Mouse (Mus musculus) olfactory bulb, adult 2 months (tissue): ENCODE measurements around the gene Usf3. TPM values are rescaled to one million over a fixed set of nuclear protein-coding genes. Genes with fewer than 3 reads are reported as not detected.

Experiments used
- H3K27ac ChIP-seq: fragments of 200-500 bp; 2 replicates; pipeline ENCODE4 v1.5.1; 2012; ENCODE audit warnings: low read depth, low read length; ENCODE audit not compliant: insufficient read depth
- H3K4me1 ChIP-seq: fragments of 200-500 bp; 2 replicates; pipeline ENCODE4 v1.6.1; 2012; ENCODE audit warnings: low read length; ENCODE audit not compliant: control insufficient read depth, insufficient read depth
- H3K4me3 ChIP-seq: fragments of 200-500 bp; 2 replicates; pipeline ENCODE4 v1.5.1; 2012; ENCODE audit warnings: mild to moderate bottlenecking, low read depth, low read length, moderate library complexity; ENCODE audit not compliant: insufficient read depth
- CTCF ChIP-seq: fragments of 200-500 bp; IDR thresholded peaks from 2 replicates; pipeline ENCODE4 v1.5.1; 2012; ENCODE audit warnings: low read depth, mild to moderate bottlenecking, low read length, moderate library complexity; ENCODE audit not compliant: insufficient read depth
- POLR2A ChIP-seq: fragments of 200-500 bp; IDR thresholded peaks from 2 replicates; pipeline ENCODE4 v1.6.1; 2012; ENCODE audit warnings: mild to moderate bottlenecking, low read depth, low read length, moderate library complexity; ENCODE audit not compliant: insufficient read depth
- WGBS: fragments of 180-500 bp; shearing (Covaris S2); methylation state at CpG from one replicate; pipeline ENCODE4 v1.1.7; 2018; 5-methylcytosine and 5-hydroxymethylcytosine counted together
- polyA plus RNA-seq: library from polyadenylated mRNA; stranded (reverse); fragments of >200 nt; gene quantifications from 2 replicates; pipeline ENCODE4 v1.2.4, GENCODE M21; 2012; ENCODE audit warnings: low replicate concordance; ENCODE audit not compliant: missing spikeins, insufficient read depth, insufficient read length

The Usf3 gene
- polyA plus RNA-seq, 1 experiment: not detected

DNA sequence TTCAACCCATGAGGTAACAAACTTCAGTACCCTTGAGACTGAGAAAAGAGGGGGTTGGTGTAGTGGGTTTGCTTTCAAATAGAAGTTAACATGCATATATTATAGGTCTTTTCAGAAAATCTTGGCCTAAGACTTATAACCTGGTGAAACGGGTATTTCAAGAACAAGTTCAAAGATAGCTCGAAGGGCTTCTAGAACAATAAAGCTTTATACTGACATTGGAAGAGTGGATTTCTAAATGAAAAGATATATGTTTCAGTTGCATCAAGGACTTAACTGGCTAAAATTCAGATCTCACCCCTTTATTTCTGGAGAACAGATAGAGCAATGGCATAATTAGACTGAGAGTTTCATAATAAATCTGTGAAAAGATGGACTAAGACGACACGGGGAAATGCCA lies 4.1 kb upstream of the Usf3 start:
- Histone ChIP-seq H3K27ac (no peak overlapping the region), H3K4me3 (no peak overlapping the region), H3K4me1 (no peaks in the 10 kb centered on the region)
- TF ChIP-seq CTCF: no peak
- TF ChIP-seq POLR2A: no peak
- WGBS: 80% methylated on average over 4 of the region's 4 CpGs

DNA sequence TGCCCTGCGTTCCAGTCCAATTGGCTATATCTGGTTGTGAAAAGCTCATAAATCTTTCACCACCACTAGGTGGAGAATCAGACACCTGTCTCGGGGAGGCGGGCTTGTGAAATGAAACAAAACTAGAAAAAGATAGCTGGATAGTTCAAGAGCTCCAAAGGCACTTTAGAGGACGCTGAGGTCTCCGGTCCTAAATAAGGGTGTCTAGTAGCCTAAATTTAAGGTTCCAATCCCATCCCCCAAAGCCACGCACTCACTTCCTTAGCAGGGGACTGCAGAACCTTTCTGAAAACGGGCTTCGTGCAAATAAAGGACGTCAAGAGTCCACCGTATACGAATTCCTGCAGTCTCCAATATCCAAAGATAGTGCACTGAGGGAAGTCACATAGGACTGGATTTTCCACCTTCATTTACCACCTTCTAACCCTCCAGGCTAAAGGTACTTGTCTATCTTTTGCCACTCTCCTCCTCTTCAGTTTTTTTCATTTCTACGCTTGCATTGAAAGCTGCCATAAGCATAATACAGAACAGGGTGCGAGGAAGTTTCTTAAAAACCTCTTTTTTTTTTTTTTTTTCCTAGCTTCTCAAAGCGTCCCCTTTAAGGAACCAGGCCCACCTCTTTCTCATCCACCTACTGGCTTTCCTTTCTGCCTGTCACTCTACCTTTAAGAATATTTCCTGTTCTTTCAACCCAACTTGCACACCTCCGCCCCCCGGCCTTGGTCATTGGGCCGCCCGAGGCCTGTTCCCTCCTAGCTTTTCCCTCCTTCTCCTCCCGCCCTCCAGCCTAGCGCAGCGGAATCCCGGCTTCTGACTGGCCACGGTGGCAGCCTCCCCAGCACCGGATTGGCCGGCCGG lies 520 bp upstream of the Usf3 start:
- WGBS: under 1% methylated on average over 26 of the region's 26 CpGs
- no peaks in the 10 kb centered on the region for H3K4me1 ChIP-seq
- peak overlapping the region; percentile 10 for H3K27ac ChIP-seq
- TF ChIP-seq CTCF (no peak), POLR2A (no peak)
- peak overlapping the region; percentile 41 for H3K4me3 ChIP-seq

DNA sequence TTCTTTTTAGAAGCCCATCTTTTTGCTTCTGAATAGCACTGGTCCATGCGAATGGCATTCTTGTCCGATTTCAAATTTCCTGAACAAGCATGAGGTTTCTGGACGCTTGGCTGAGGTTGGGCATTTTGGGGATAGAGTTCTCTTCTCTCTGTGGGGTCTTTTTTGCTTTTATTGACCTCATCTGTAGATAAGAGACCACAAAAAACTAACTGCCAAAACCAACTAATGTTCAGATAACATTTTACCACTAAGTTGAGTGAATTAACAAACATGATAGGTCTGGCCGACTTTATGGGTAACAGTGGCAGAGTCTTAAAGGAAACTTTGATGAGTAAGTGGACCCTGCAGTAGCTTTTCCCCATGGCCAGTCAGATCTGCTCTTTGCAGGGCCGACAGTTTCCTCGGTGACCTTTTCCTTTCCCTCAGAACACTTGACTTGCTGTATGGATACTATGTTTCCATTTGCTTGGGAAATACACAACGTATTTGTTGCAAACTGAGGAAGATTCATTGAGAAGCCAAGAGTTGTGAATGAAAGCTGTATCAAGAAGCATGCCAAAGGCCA lies 1.0 kb downstream of the Usf3 start:
- Histone ChIP-seq H3K27ac (no peak overlapping the region), H3K4me3 (peak overlapping the region; percentile 79), H3K4me1 (no peaks in the 10 kb centered on the region)
- WGBS: 10% methylated on average over 7 of the region's 7 CpGs
- TF ChIP-seq POLR2A (no peak), CTCF (no peak)

DNA sequence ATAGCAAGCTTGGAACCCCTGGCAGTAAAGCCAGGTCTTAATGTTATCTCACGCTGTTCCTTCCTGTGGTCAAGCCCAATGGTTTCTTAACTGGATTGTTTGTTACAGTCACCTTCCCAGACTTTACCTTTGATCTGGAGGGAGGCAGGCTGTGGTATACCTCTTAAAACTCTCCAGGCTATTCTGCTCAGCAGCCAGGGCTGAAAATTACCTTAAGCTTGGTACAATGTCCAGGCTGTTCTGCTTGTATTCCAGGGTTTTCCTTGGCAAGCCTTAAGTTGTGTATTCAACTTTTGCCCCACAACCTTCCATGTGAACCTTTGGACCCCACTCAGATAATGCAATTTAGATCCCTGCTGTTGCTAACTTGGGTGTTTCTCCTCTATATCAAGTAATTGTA lies 2.0 kb downstream of the Usf3 start:
- WGBS: 79% methylated on average over 1 of the region's 1 CpGs
- no peaks in the 10 kb centered on the region for H3K4me1 ChIP-seq

DNA sequence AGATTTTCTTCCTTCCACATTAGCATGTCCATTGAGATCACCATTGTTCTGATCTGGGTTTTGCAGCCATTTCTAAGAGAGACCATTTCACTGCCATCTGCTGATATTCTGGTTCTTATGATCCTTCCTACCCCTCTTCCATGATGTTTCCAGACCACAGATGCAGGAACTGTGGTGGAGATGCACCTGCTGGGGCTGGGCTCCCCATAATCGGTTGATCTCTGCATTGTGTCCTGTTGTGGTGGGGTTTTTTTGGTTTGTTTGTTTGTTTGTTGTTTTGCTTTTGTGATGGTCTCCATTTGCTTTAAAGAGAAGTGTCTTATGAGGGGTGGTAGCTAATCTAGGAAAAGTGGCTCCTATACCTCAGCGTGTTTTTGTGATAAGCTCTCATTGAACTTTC lies 3.5 kb downstream of the Usf3 start:
- TF ChIP-seq CTCF: no peak
- no peak for TF ChIP-seq POLR2A
- Histone ChIP-seq H3K27ac (no peak overlapping the region), H3K4me3 (no peak overlapping the region), H3K4me1 (no peaks in the 10 kb centered on the region)
- WGBS: 99% methylated on average over 2 of the region's 2 CpGs

More for the DNA sequence above, 2.0 kb downstream of the Usf3 start:
- Histone ChIP-seq H3K4me3 (no peak overlapping the region), H3K27ac (no peak overlapping the region)
- TF ChIP-seq POLR2A (no peak), CTCF (no peak)

DNA sequence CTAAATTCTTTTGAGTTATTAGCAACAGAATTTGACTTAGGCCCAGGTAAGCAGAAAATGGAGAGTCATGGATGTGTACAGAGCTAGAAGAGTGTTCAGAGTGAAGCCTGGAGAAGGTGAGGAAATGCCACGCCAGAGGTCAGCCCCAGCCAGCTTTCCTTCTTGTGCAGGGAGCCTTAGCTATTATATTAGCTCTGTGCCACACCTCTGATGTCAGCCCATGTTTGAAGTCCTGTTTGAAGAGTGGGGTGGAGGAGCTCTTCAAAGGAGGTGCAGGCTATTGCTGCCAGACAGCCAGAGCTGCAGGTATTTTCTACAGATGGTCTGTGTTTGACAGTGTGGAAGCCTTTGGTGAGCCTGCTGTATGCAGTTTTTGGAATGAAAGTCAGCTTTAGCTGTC lies 5.5 kb downstream of the Usf3 start:
- WGBS: 78% methylated on average over 1 of the region's 1 CpGs
- no peak for TF ChIP-seq POLR2A
- TF ChIP-seq CTCF: no peak
- H3K27ac ChIP-seq: no peak overlapping the region
- no peak overlapping the region for H3K4me3 ChIP-seq
- no peaks in the 10 kb centered on the region for H3K4me1 ChIP-seq

DNA sequence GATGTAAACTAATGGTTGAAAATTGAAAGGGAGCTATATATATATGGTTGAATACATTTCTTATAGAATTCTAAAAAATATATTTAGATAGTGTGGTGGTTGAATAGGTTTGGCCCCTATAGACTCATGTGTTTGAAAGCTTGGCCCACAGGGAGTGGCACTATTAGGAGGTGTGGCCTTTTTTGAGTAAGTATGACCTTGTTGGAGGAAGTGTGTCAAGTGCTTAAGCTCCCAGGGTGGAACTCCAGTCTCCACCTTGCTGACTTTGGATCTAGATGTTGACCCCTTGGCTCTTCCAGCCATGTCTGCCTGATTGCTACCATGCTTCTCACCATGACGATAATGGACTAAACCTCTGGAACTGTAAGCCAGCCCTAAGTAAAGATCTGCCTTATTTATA lies 9.6 kb downstream of the Usf3 start:
- H3K4me1 ChIP-seq: no peaks in the 10 kb centered on the region
- TF ChIP-seq POLR2A (no peak), CTCF (no peak)
- no peak overlapping the region for H3K27ac ChIP-seq
- H3K4me3 ChIP-seq: no peak overlapping the region
- WGBS: 90% methylated on average over 1 of the region's 1 CpGs

DNA sequence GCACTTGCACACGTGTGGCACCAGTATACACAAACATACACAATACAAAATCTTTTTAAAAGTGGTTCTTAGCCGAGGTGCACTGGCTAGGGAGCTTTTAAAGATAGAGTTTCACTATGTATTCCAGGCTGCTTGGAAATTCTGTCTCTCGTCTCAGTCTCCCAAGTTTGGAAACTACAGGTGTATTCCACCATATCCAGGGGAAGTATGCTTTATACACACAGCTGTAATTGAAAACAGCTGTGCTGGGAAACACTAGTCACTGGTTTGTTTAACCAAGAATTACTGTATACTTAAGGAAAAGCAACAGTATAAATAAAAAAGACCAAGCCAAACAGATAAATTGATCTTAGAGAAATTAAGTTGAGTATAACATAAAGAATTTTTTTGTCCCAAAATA lies 11.7 kb downstream of the Usf3 start:
- no peak overlapping the region for H3K27ac ChIP-seq
- TF ChIP-seq CTCF (no peak), POLR2A (no peak)
- H3K4me3 ChIP-seq: no peak overlapping the region
- H3K4me1 ChIP-seq: no peaks in the 10 kb centered on the region
- 69% methylated on average over 3 of the region's 3 CpGs for WGBS

DNA sequence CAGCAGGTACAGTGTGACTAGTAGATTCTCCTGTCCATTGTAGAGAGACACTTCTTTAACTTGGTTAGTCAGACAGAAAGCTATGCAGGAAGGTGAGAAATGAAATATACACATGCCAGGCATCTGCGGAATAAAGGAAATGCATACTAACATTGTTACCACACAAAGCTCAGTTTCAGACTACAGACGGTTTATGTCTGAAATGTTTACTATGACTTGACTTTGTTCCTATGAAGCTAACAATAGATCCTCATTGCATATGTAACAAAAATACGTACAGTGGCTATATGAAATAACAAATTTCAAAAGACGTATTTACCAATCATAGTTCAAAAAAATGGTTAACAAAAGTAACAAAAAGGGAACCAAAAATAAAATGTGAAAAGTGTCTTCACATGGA lies 14.1 kb downstream of the Usf3 start:
- no peak overlapping the region for H3K4me3 ChIP-seq
- no peak overlapping the region for H3K27ac ChIP-seq
- H3K4me1 ChIP-seq: no peaks in the 10 kb centered on the region
- WGBS: 91% methylated on average over 4 of the region's 4 CpGs
- no peak for TF ChIP-seq CTCF
- no peak for TF ChIP-seq POLR2A

DNA sequence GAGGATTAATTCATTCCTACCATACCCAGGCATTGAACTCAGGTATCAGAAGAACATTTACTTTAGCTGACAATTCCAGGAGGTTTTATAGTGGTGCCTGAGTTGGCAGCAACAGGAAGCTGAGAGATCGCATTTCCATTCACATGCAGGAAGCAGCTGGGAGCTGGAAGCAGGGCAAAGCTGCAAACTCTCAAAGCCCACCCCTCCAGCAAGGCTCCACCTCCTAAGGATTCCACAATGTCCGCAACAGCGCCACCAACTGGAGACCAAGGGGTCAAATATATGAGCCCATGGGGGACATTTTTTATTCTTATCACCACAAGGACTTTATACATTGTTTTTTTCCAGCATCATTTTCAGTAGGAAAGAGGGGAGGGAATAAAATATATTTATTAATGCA lies 15.7 kb downstream of the Usf3 start:
- TF ChIP-seq POLR2A (no peak), CTCF (no peak)
- Histone ChIP-seq H3K27ac (no peak overlapping the region), H3K4me3 (no peak overlapping the region), H3K4me1 (peaks cover 2% of the 10 kb centered on the region; the same call in 1 of the 2 replicates)
- 89% methylated on average over 3 of the region's 3 CpGs for WGBS
